ENCODE assay signal across 9 mouse cellular contexts in genomic region chr14:30056031-30056766, GRCm38 (mm10). TPM values are rescaled to one million over a fixed set of nuclear protein-coding genes. Genes with fewer than 3 reads are reported as not detected.
DNase-seq lines count a peak whose midpoint lies in the region; ATAC-seq and TF ChIP-seq lines count a peak whose summit lies in the region.
"Had no signal": no experiment of that assay in that cellular context is flagged by ENCODE, and none has a peak within 500 bp of the region (broad histone marks: within the 10 kb centered on the region; RNA-seq: fewer than 3 reads in every experiment).

No protein-coding gene starts in this region.

- 55% methylated on average over 13 of the region's 13 CpGs for whole genome bisulfite sequencing in heart, embryonic 13.5 days
- 32% methylated on average over 13 of the region's 13 CpGs for WGBS in stomach, postnatal 0 days
- 78% methylated on average over 13 of the region's 13 CpGs for WGBS in liver, embryonic 11.5 days

- H3K9me3 ChIP-seq in heart, embryonic 13.5 days = no peaks in the 10 kb centered on the region
- H3K9me3 ChIP-seq in stomach, postnatal 0 days (ENCODE audit: control insufficient read depth, low read length) = no peaks in the 10 kb centered on the region
- H3K9me3 ChIP-seq in liver, embryonic 11.5 days (ENCODE audit: control insufficient read depth, low read length) = no peaks in the 10 kb centered on the region

- H3K4me2 ChIP-seq in heart, embryonic 13.5 days = no peak overlapping the region; the same call in 1 of the 2 replicates
- H3K4me2 ChIP-seq in stomach, postnatal 0 days (replicated peaks; ENCODE audit: low read depth) = 0 out of 2 replicates have a peak overlapping the region, but pooled peaks have one; percentile 20
- H3K4me2 ChIP-seq in liver, embryonic 11.5 days = no peak overlapping the region

- H3K36me3 ChIP-seq in heart, embryonic 13.5 days = no peaks in the 10 kb centered on the region
- no peaks in the 10 kb centered on the region for H3K36me3 ChIP-seq in stomach, postnatal 0 days (ENCODE audit: control insufficient read depth, insufficient read depth, low read length)
- no peaks in the 10 kb centered on the region for H3K36me3 ChIP-seq in liver, embryonic 11.5 days (ENCODE audit: control insufficient read depth, insufficient read depth, low read length)

- no peak for DNase-seq in heart, adult 9 months (ENCODE audit: low spot score in 2 of 2)
- peak; percentile 12 for DNase-seq in urinary bladder, postnatal 14 days (ENCODE audit: low spot score)
- DNase-seq in urinary bladder, adult 2 months (ENCODE audit: low spot score) = no peak
- peak; percentile 17 for DNase-seq in layer of hippocampus, adult 11-12 months (ENCODE audit: low spot score)
- DNase-seq in stomach, postnatal 0 days (ENCODE audit: low spot score) = no peak
- no peak for DNase-seq in liver, embryonic 11.5 days (ENCODE audit: low spot score)
- DNase-seq in gastrocnemius, postnatal 4 days (ENCODE audit: low spot score in 2 of 2) = no peak
- DNase-seq: gastrocnemius, postnatal 36 days had no signal

- H3K4me3 ChIP-seq in heart, embryonic 13.5 days = no peak overlapping the region
- H3K4me3 ChIP-seq in stomach, postnatal 0 days (ENCODE audit: low read depth, low read length) = no peak overlapping the region; the same call in 1 of the 2 replicates
- H3K4me3 ChIP-seq in liver, embryonic 11.5 days (ENCODE audit: low read depth, low read length) = no peak overlapping the region

- TF ChIP-seq CTCF in stomach, postnatal 0 days (IDR thresholded peaks at IDR 0.05; ENCODE audit: low read depth) = no peak

- no peak for ATAC-seq in heart, embryonic 13.5 days (ENCODE audit: extremely low read depth, insufficient number of reproducible peaks, low FRiP score, low TSS enrichment)
- ATAC-seq in stomach, postnatal 0 days (ENCODE audit: low FRiP score, low TSS enrichment) = peak; percentile 49; the same call in 1 of the 2 replicates
- ATAC-seq in liver, embryonic 11.5 days (replicated peaks; ENCODE audit: low FRiP score) = no peak

- H3K27me3 ChIP-seq in heart, embryonic 13.5 days (replicated peaks) = no peaks in the 10 kb centered on the region
- H3K27me3 ChIP-seq in stomach, postnatal 0 days (ENCODE audit: control insufficient read depth, insufficient read depth, low read length) = no peaks in the 10 kb centered on the region
- no peaks in the 10 kb centered on the region for H3K27me3 ChIP-seq in liver, embryonic 11.5 days (replicated peaks; ENCODE audit: control insufficient read depth, insufficient read depth, low read length)

- TF ChIP-seq EP300 in stomach, postnatal 0 days (optimal IDR thresholded peaks at IDR 0.05) = no peak

- H3K4me1 ChIP-seq in heart, embryonic 13.5 days = peaks cover 11% of the 10 kb centered on the region
- peaks cover 2% of the 10 kb centered on the region; the same call in 1 of the 2 replicates for H3K4me1 ChIP-seq in stomach, postnatal 0 days (replicated peaks; ENCODE audit: control insufficient read depth, insufficient read depth)
- H3K4me1 ChIP-seq in liver, embryonic 11.5 days (replicated peaks; ENCODE audit: control insufficient read depth, insufficient read depth, low read length) = no peaks in the 10 kb centered on the region

- H3K9ac ChIP-seq in heart, embryonic 13.5 days = no peak overlapping the region
- no peak overlapping the region for H3K9ac ChIP-seq in stomach, postnatal 0 days (ENCODE audit: low read length)
- no peak overlapping the region for H3K9ac ChIP-seq in liver, embryonic 11.5 days (ENCODE audit: low read depth, low read length)

- peak overlapping the region; percentile 45; the same call in 1 of the 2 replicates for H3K27ac ChIP-seq in heart, embryonic 13.5 days (replicated peaks)
- peak overlapping the region; percentile 71 for H3K27ac ChIP-seq in stomach, postnatal 0 days (replicated peaks)
- no peak overlapping the region for H3K27ac ChIP-seq in liver, embryonic 11.5 days (ENCODE audit: low read depth, low read length)

RNA-seq across cellular contexts. Expression of gene Chdh, which starts 47.4 kb away (rescaled TPM):
- polyA plus RNA-seq in heart, embryonic 13.5 days (2015; fragmentation: Nextera tagmentation; extraction: Ambion mirVana) = 0.32 and 0.56 TPM in 2 replicates
- 0.77 and 0.81 TPM in 2 replicates for polyA plus RNA-seq in urinary bladder, adult 2 months (2012; rRNA removed)
- 1.5 and 1.7 TPM in 2 replicates for polyA plus RNA-seq in stomach, postnatal 0 days (2015; fragmentation: Nextera tagmentation; extraction: Ambion mirVana)
- polyA plus RNA-seq in liver, embryonic 11.5 days (2014; fragmentation: Nextera tagmentation; extraction: Ambion mirVana) = 0.15 and 0.22 TPM in 2 replicates
- under 1 TPM; 0.32 to 0.54 TPM for total RNA-seq in gastrocnemius, postnatal 4 days (2021)

RNA-seq across cellular contexts. Expression of gene Il17rb, which starts 47.5 kb away (rescaled TPM):
- polyA plus RNA-seq in heart, embryonic 13.5 days (2015; fragmentation: Nextera tagmentation; extraction: Ambion mirVana) = 0.28 and 0.32 TPM in 2 replicates
- 0.38 and 0.91 TPM in 2 replicates for polyA plus RNA-seq in urinary bladder, adult 2 months (2012; rRNA removed)
- polyA plus RNA-seq in stomach, postnatal 0 days (2015; fragmentation: Nextera tagmentation; extraction: Ambion mirVana) = 0.35 and 0.52 TPM in 2 replicates
- 1.0 and 1.1 TPM in 2 replicates for polyA plus RNA-seq in liver, embryonic 11.5 days (2014; fragmentation: Nextera tagmentation; extraction: Ambion mirVana)
- under 1 TPM in 1 of 2 experiments, not detected in 1; 0.12 TPM for total RNA-seq in gastrocnemius, postnatal 4 days (2021)
- total RNA-seq: gastrocnemius, postnatal 36 days had no signal

Comparison
In these comparisons a context has a peak if more than half of its experiments do, and no peak if none do; other contexts are left out.
1. DNase-seq: peak in urinary bladder, postnatal 14 days (single experiment) and layer of hippocampus, adult 11-12 months (single experiment); none in heart, adult 9 months (0 of 2), urinary bladder, adult 2 months (single experiment), stomach, postnatal 0 days (single experiment), liver, embryonic 11.5 days (single experiment) and gastrocnemius, postnatal 4 days (0 of 2).